In genomic region chr11:83735881-83736280, GRCm38 (mm10) we compare ENCODE assay signal across 37 mouse cellular contexts. TPM values are rescaled to one million over a fixed set of nuclear protein-coding genes. Genes with fewer than 3 reads are reported as not detected.
"Had no signal": no experiment of that assay in that cellular context is flagged by ENCODE, and none has a peak within 500 bp of the region (broad histone marks: within the 10 kb centered on the region; RNA-seq: fewer than 3 reads in every experiment).

No protein-coding gene starts in this region.

- H3K4me1 ChIP-seq: heart, embryonic 10.5 days; heart, embryonic 13.5 days; heart, embryonic 15.5 days; hindbrain, embryonic 13.5 days; hindbrain, embryonic 15.5 days; intestine, embryonic 15.5 days; kidney, embryonic 15.5 days; limb, embryonic 10.5 days; limb, embryonic 12.5 days; liver, embryonic 13.5 days had no signal

- H3K36me3 ChIP-seq: heart, embryonic 10.5 days; heart, embryonic 13.5 days; heart, embryonic 15.5 days; hindbrain, embryonic 13.5 days; hindbrain, embryonic 15.5 days; intestine, embryonic 15.5 days; kidney, embryonic 15.5 days; limb, embryonic 10.5 days; limb, embryonic 12.5 days; liver, embryonic 13.5 days had no signal

- H3K9ac ChIP-seq: heart, embryonic 13.5 days; heart, embryonic 15.5 days; hindbrain, embryonic 13.5 days; hindbrain, embryonic 15.5 days; intestine, embryonic 15.5 days; kidney, embryonic 15.5 days; limb, embryonic 12.5 days; liver, embryonic 13.5 days had no signal

- ATAC-seq: hindbrain, postnatal 0 days; intestine, embryonic 15.5 days had no signal

- H3K9me3 ChIP-seq: heart, embryonic 10.5 days; heart, embryonic 15.5 days; hindbrain, embryonic 13.5 days; hindbrain, embryonic 15.5 days; intestine, embryonic 15.5 days; limb, embryonic 10.5 days; limb, embryonic 12.5 days; liver, embryonic 13.5 days had no signal

- H3K4me3 ChIP-seq: gastrocnemius, adult 2 months; heart, embryonic 10.5 days; heart, embryonic 13.5 days; heart, embryonic 15.5 days; hindbrain, embryonic 13.5 days; hindbrain, embryonic 15.5 days; intestine, embryonic 15.5 days; kidney, embryonic 15.5 days; left cerebral cortex, adult 2 months; limb, embryonic 10.5 days; limb, embryonic 12.5 days; liver, embryonic 13.5 days had no signal

- H3K4me2 ChIP-seq: heart, embryonic 13.5 days; heart, embryonic 15.5 days; hindbrain, embryonic 13.5 days; hindbrain, embryonic 15.5 days; intestine, embryonic 15.5 days; kidney, embryonic 15.5 days; limb, embryonic 12.5 days; liver, embryonic 11.5 days; liver, embryonic 13.5 days had no signal

- DNase-seq: gastrocnemius, adult 2 months; gastrocnemius, postnatal 10 days; gastrocnemius, postnatal 25 days; heart, adult 18-20 months; heart, postnatal 14 days; heart, postnatal 36 days; kidney, adult 11 months; kidney, adult 2 months; kidney, adult 9 months; kidney, postnatal 14 days; kidney, postnatal 36 days; liver; liver, embryonic 13.5 days had no signal

- H3K27me3 ChIP-seq: intestine, embryonic 15.5 days had no signal

- H3K27ac ChIP-seq: gastrocnemius, adult 2 months; heart, embryonic 10.5 days; heart, embryonic 13.5 days; heart, embryonic 15.5 days; hindbrain, embryonic 13.5 days; hindbrain, embryonic 15.5 days; hindbrain, postnatal 0 days; intestine, embryonic 15.5 days; kidney, embryonic 15.5 days; kidney, postnatal 0 days; left cerebral cortex, adult 2 months; limb, embryonic 10.5 days; limb, embryonic 12.5 days; liver, embryonic 13.5 days had no signal

RNA-seq across cellular contexts. Expression of gene Wfdc21, which starts 10.9 kb away (rescaled TPM):
- total RNA-seq: gastrocnemius, adult 2 months; gastrocnemius, postnatal 10 days; heart, adult 18-20 months; heart, postnatal 36 days; hindbrain, postnatal 0 days; layer of hippocampus, adult 18-20 months; layer of hippocampus, postnatal 10 days; layer of hippocampus, postnatal 25 days; left cerebral cortex, adult 2 months; left cerebral cortex, postnatal 14 days; left cerebral cortex, postnatal 36 days had no signal
- polyA plus RNA-seq: frontal cortex, adult 2 months; heart, embryonic 10.5 days; heart, embryonic 13.5 days; hindbrain, embryonic 11.5 days; hindbrain, embryonic 13.5 days; hindbrain, embryonic 15.5 days; intestine, embryonic 15.5 days; limb, embryonic 10.5 days; limb, embryonic 12.5 days; limb, embryonic 14.5 days had no signal

RNA-seq across cellular contexts. Expression of gene Wfdc18, which starts 27.1 kb away (rescaled TPM):
- total RNA-seq: gastrocnemius, adult 2 months; gastrocnemius, postnatal 10 days; gastrocnemius, postnatal 25 days; gastrocnemius, postnatal 4 days; heart, adult 18-20 months; heart, adult 8-10 months; heart, postnatal 14 days; heart, postnatal 36 days; layer of hippocampus, postnatal 10 days; layer of hippocampus, postnatal 25 days had no signal
- polyA plus RNA-seq: heart, embryonic 10.5 days; hindbrain, embryonic 11.5 days; hindbrain, embryonic 13.5 days; hindbrain, embryonic 15.5 days; hindbrain, postnatal 0 days; kidney, adult 2 months; large intestine, adult 2 months; limb, embryonic 10.5 days; limb, embryonic 12.5 days; liver, embryonic 11.5 days; liver, embryonic 13.5 days had no signal

RNA-seq across cellular contexts. Expression of gene Wfdc17, which starts 32.1 kb away (rescaled TPM):
- total RNA-seq: hindbrain, postnatal 0 days; layer of hippocampus, adult 18-20 months; layer of hippocampus, postnatal 10 days; layer of hippocampus, postnatal 25 days; left cerebral cortex, adult 2 months; left cerebral cortex, postnatal 14 days; left cerebral cortex, postnatal 36 days had no signal
- polyA plus RNA-seq: heart, embryonic 10.5 days had no signal
